Mouse (Mus musculus): ENCODE results near the gene Exoc4.

DNA sequence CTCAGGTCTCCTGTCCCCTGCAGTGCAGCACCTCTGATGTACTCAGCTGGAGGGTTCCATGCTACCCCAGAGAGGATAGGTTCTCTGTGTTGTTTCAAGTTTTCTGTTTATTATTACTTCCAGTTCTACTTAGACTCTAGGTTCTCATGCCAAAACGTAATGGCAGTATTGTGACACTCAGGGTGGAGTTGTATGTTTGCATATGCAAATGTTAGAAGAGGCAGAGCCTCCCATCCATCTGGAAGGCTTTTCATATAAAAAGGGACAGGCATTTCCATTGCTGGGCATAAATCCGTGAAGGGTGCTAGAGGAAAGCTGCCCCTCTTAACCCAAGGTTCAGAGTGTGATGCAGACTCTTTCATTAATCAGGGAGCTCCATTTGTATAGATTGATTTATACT is 205.5 kb downstream of the Exoc4 start:
- no peak for TF ChIP-seq CTCF (IDR thresholded peaks at IDR 0.05; ENCODE audit: insufficient read depth, low read length)
- no peak for TF ChIP-seq POLR2A (IDR thresholded peaks at IDR 0.05; ENCODE audit: borderline replicate concordance, extremely low read depth, low read depth, low read length)
